Mouse (Mus musculus) limb, embryonic 14.5 days (tissue): Measurements from ENCODE around the gene Il31ra. TPM values are rescaled to one million over a fixed set of nuclear protein-coding genes. Genes with fewer than 3 reads are reported as not detected.

ENCODE experiments used
- ATAC-seq: fragments of 200-750 bp; cut with Nextera tagmentation; 2 replicates; pipeline ENCODE4 v1.8.0; 2017; ENCODE audit warnings: low read depth, moderate number of reproducible peaks, moderate TSS enrichment; ENCODE audit not compliant: low FRiP score
- DNase-seq: peaks from one replicate; pipeline ENCODE4 v3.0.0-alpha.2; 2015; ENCODE audit warnings: low spot score
- H3K27ac ChIP-seq: fragments of 300-500 bp; sonication (generic); replicated peaks from 2 replicates; pipeline ENCODE4 v1.5.1; 2014; ENCODE audit warnings: low read depth, mild to moderate bottlenecking, low read length, moderate library complexity, mixed read lengths
- H3K27me3 ChIP-seq: fragments of 300-500 bp; sonication (generic); 2 replicates; pipeline ENCODE4 v1.6.1; 2014; ENCODE audit warnings: low read length, mixed read lengths; ENCODE audit not compliant: control insufficient read depth, insufficient read depth
- H3K36me3 ChIP-seq: fragments of 300-500 bp; sonication (generic); 2 replicates; pipeline ENCODE4 v1.6.1; 2014; ENCODE audit warnings: mild to moderate bottlenecking, low read length, moderate library complexity, mixed read lengths; ENCODE audit not compliant: control insufficient read depth, insufficient read depth
- H3K4me1 ChIP-seq: fragments of 300-500 bp; sonication (generic); 2 replicates; pipeline ENCODE4 v1.6.1; 2014; ENCODE audit warnings: antibody characterized with exemption, low read length, mixed read lengths; ENCODE audit not compliant: control insufficient read depth, insufficient read depth
- H3K4me2 ChIP-seq: fragments of 300-500 bp; sonication (generic); replicated peaks from 2 replicates; pipeline ENCODE4 v1.6.1; 2014; ENCODE audit warnings: low read depth, mild to moderate bottlenecking, low read length, moderate library complexity; ENCODE audit not compliant: severe bottlenecking
- H3K4me3 ChIP-seq: fragments of 300-500 bp; sonication (generic); replicated peaks from 2 replicates; pipeline ENCODE4 v1.5.1; 2014; ENCODE audit warnings: low read length
- H3K9ac ChIP-seq: fragments of 300-500 bp; sonication (generic); 2 replicates; pipeline ENCODE4 v1.6.1; 2014; ENCODE audit warnings: mild to moderate bottlenecking, low read depth, low read length, moderate library complexity; ENCODE audit not compliant: severe bottlenecking
- H3K9me3 ChIP-seq: fragments of 300-500 bp; sonication (generic); 2 replicates; pipeline ENCODE4 v1.6.1; 2016; ENCODE audit warnings: low read length; ENCODE audit not compliant: control insufficient read depth
- POLR2A ChIP-seq: fragments of 200-500 bp; IDR thresholded peaks from 2 replicates; pipeline ENCODE4 v1.8.0; 2012; ENCODE audit warnings: inconsistent platforms, mild to moderate bottlenecking, moderate library complexity, borderline replicate concordance; ENCODE audit not compliant: insufficient read depth, insufficient read length; ENCODE audit errors: extremely low read depth
- WGBS: fragments of 180-500 bp; shearing (Covaris S2); extraction: QIAGEN DNeasy Blood & Tissue Kit; methylation state at CpG from one replicate; pipeline ENCODE4 v1.1.7; 2014; 5-methylcytosine and 5-hydroxymethylcytosine counted together
- polyA plus RNA-seq, 2 experiments: library from polyadenylated mRNA; depleted of rRNA in 1 of 2; stranded (reverse) in 1 of 2; unstranded in 1 of 2; fragments of >200 nt; fragmentation: Nextera tagmentation in 1 of 2; extraction: Ambion mirVana in 1 of 2; gene quantifications; 2 replicates each; pipeline versions ENCODE4 v1.2.1 to v1.2.3; 2012 to 2014

Il31ra gene
- polyA plus RNA-seq, 2 experiments = 0.21 to 0.38 TPM

DNA sequence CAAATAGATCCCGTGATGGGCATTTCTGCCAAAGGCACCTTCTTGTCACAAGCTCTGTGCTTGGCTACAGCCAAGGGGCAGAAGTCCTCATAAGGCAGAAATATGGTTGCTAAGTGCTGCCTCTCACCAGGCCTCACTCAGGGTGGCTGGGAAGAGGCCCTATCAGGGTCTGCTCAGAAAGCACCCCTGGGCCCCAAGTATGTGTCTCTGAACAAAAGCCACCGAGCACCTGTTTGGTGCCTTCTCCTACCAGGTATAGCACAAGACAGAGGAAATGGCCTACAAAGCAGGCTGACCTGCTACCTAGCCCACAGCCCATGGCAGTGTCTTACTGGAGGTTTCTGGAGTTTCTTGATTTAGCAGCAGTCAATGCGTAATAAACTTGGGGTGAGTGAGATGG is 71.3 kb downstream of the Il31ra start:
- H3K9ac ChIP-seq = no peak overlapping the region
- no peaks in the 10 kb centered on the region for H3K4me1 ChIP-seq
- H3K4me2 ChIP-seq = no peak overlapping the region
- H3K9me3 ChIP-seq = peaks cover 6% of the 10 kb centered on the region
- H3K27ac ChIP-seq = no peak overlapping the region
- TF ChIP-seq POLR2A = no peak
- no peaks in the 10 kb centered on the region for H3K27me3 ChIP-seq
- H3K4me3 ChIP-seq = no peak overlapping the region
- H3K36me3 ChIP-seq = no peaks in the 10 kb centered on the region
- 90% methylated on average over 3 of the region's 3 CpGs for WGBS
- ATAC-seq (no peak), DNase-seq (no peak)

DNA sequence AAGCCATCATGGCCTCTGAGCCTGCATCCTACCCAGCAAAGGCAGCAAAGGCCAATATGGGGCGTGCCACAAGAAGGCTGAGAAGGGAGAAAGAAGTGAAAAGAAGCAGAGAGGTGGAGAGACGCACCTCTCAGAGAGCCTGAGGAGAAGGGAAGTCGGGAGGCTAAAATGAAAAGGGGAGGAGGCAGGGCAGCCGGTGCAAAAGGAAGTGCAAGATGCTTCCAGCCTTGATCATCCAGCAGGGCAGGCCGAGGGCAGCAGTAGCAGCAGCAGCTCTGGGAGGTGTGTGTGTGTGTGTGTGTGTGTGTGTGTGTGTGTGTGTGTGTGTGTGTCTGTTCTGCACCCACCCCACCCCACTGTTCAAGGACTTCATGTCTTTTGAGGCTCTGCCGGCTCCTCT is 71.9 kb downstream of the Il31ra start:
- WGBS = 69% methylated on average over 6 of the region's 6 CpGs
- ATAC-seq = no peak
- Histone ChIP-seq H3K27ac (no peak overlapping the region), H3K4me1 (no peaks in the 10 kb centered on the region), H3K4me3 (no peak overlapping the region), H3K36me3 (no peaks in the 10 kb centered on the region), H3K9ac (no peak overlapping the region), H3K27me3 (no peaks in the 10 kb centered on the region), H3K4me2 (no peak overlapping the region), H3K9me3 (peaks cover 7% of the 10 kb centered on the region)
- DNase-seq = no peak
- TF ChIP-seq POLR2A = no peak

DNA sequence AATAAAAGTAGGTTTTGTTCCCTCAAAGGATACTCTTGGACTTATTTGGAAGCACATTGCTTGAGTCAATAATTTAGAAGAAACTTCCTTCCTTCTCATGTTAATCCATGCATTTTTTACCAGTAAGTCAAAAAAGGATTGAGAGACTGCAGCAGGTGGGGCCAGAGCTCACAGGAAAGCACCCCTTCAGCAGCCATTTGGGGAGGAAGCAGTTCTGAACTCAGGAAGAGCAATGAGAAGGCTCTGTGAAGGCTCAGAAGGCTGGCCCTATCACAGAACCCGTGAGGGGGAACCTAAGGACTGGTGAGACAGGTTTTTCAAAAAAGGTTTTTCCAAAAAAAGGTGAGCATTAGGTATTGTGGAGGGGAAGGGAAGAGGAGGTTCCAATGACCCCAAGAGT is 79.6 kb downstream of the Il31ra start:
- Histone ChIP-seq H3K4me3 (no peak overlapping the region), H3K9ac (no peak overlapping the region), H3K27me3 (no peaks in the 10 kb centered on the region), H3K36me3 (no peaks in the 10 kb centered on the region), H3K4me2 (no peak overlapping the region), H3K9me3 (peaks cover 7% of the 10 kb centered on the region), H3K27ac (no peak overlapping the region), H3K4me1 (no peaks in the 10 kb centered on the region)
- no peak for DNase-seq
- no peak for ATAC-seq
- WGBS = 46% methylated on average over 1 of the region's 1 CpGs
- no peak for TF ChIP-seq POLR2A

DNA sequence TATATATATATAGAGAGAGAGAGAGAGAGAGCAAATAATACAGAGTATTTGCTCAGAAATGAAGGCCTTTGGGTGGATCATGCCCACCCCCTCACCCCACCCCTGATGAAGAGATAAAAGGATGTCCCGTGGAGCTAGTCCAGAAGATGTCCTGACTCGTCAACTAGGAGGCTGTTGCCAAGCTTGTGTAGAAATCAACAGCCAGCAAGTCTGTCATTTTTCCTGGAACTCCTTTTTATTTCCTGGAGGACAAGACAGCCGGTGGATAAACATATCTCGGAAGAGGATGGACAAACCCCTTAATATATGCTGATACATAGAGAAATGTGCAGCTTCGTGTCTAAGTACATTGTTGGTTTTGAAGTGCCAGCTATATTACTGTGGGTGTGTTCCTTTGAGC is 81.3 kb downstream of the Il31ra start:
- peaks cover 2% of the 10 kb centered on the region; the same call in 1 of the 2 replicates for H3K36me3 ChIP-seq
- no peak overlapping the region for H3K4me3 ChIP-seq
- TF ChIP-seq POLR2A = no peak
- WGBS = 88% methylated on average over 5 of the region's 5 CpGs
- peaks cover under 1% of the 10 kb centered on the region; the same call in 1 of the 2 replicates for H3K9me3 ChIP-seq
- H3K27me3 ChIP-seq = no peaks in the 10 kb centered on the region
- ATAC-seq (no peak), DNase-seq (no peak)
- no peak overlapping the region for H3K4me2 ChIP-seq
- no peaks in the 10 kb centered on the region for H3K4me1 ChIP-seq
- no peak overlapping the region for H3K27ac ChIP-seq
- H3K9ac ChIP-seq = no peak overlapping the region

DNA sequence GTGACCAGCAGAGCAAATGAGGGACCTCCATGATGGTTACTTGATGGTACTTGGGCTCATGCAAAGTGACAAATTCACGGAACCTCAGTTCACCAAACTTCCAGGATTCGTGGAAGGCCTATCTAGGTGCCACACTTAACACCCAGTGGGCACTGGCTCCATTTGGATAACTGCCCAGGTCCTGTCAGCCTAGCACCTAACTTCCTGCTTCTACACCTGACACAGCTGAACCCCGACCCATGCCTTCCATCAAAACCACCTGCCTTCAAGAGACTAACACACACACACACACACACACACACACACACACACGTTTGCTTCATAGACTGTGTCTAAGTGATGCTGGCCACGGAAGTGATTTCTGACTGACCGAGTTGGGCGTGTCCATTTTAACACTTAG is 82.3 kb downstream of the Il31ra start:
- Histone ChIP-seq H3K36me3 (peaks cover 10% of the 10 kb centered on the region; the same call in 1 of the 2 replicates), H3K9ac (no peak overlapping the region), H3K27me3 (no peaks in the 10 kb centered on the region), H3K4me2 (no peak overlapping the region), H3K27ac (no peak overlapping the region), H3K9me3 (no peaks in the 10 kb centered on the region), H3K4me3 (no peak overlapping the region), H3K4me1 (no peaks in the 10 kb centered on the region)
- ATAC-seq (no peak), DNase-seq (no peak)
- no peak for TF ChIP-seq POLR2A
- WGBS = 74% methylated on average over 7 of the region's 7 CpGs

DNA sequence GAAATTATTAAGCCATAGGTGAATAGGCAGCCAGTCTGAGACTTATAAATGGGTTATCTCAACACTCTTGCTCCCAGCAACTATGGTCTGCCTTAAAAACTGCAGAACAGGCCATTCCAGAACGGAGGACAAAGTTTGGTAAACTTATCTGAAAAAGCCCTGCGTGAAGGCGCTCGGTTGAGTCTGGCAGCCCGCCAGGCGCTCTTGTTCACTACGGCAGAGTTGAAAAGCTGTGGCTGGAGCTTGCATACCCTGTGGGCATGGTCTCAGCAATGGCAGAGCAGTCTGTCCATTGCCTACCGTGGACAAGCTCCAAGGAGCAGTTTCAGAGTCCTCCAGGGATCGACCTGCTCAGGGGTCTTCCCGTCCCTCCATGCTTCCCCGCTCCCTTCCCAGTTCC is 82.9 kb downstream of the Il31ra start:
- Histone ChIP-seq H3K27ac (no peak overlapping the region), H3K27me3 (no peaks in the 10 kb centered on the region), H3K9ac (no peak overlapping the region), H3K36me3 (peaks cover 10% of the 10 kb centered on the region; the same call in 1 of the 2 replicates), H3K9me3 (no peaks in the 10 kb centered on the region), H3K4me2 (no peak overlapping the region), H3K4me1 (0 out of 2 replicates have a peak, but pooled peaks cover 4% of the 10 kb centered on the region), H3K4me3 (no peak overlapping the region)
- no peak for DNase-seq
- no peak for TF ChIP-seq POLR2A
- 63% methylated on average over 11 of the region's 11 CpGs for WGBS
- no peak for ATAC-seq
